Mouse (Mus musculus): Measurements from ENCODE around the gene Nlrp9a.
"Not testable (repeated sequence)": the region's sequence is repeated elsewhere in the genome, so short reads cannot be mapped to it uniquely, and the experiment has no call there.

Nlrp9a gene

DNA sequence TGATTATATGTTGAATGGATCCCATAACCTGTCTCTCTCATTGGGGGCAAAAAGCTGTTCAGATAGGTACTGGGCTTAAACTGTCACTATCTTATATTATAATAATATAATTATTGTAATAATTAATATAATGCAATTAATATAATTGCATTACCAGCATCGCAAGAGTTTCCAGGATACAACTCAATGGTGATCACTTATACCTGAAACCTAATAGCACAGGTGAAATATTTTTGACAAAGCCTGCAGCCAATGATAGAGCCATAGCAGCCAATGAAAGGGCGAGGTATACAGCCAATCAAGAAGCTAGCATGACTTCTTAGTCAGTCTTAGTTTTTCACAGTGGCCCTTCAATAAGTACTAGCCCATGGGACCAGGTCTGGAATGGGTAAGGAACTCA, at the start of gene Nlrp9a:
TSS of gene Nlrp9a (plus strand) at position 301 of the 400 bp plus-strand sequence.
- DNase-seq = not testable (repeated sequence)

DNA sequence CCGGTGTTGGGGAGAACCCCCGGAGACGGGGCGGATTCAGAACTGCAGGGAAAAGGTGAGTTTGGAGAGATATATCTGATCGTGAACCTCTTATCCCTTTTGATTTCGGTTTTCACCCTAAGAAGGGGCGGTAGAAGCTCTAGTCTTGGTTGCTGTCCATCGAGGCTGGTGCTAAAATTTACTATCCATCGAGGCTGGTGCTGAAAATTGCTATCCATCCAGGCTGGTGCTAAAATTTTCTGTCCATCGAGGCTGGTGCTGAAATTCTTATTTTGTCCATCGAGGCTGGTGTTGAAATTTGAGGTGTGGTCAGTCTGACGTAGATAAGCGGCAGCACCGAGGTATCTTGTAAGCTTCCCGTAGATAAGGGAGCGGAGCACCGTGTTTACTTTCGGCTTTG, 45.3 kb upstream of the Nlrp9a start:
- not testable (repeated sequence) for DNase-seq

DNA sequence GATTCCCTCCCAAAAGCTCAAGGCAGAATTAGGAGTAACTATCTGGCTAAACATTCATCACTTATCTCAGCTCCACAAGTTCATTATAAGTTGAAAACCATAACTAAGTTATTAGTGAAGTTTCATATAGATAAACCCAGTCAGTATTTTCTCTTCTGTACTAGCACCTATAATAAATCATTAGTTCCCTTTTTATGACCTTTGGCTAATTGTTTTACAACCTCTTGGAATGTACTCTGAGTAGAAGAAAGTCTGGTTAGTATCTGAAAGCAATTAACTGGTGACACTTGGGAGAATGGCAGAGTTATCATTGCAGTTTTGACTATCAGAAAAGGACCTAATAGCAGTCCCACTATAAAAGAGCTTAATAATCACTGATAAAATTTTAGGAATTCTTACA, 54.3 kb downstream of the Nlrp9a start:
- no peak for DNase-seq

DNA sequence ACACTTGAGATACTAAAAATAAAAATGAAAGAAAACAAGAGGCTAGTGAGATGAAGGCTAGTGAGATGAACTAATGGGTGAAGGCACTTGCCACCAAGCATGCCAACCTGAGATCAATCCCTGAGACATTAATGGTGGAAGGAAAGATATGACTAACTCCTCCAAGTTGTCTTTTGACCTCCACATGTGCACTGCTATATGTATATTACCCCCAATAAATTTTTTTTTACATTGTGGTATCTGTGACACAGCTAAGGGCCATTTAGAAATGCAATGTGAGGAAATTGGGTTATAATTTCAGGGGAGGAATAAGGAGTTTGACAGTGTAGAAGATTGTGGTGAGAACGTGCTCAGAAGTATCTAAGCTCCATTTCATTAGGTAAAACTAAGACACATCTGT, 55.0 kb downstream of the Nlrp9a start:
- DNase-seq = no peak

DNA sequence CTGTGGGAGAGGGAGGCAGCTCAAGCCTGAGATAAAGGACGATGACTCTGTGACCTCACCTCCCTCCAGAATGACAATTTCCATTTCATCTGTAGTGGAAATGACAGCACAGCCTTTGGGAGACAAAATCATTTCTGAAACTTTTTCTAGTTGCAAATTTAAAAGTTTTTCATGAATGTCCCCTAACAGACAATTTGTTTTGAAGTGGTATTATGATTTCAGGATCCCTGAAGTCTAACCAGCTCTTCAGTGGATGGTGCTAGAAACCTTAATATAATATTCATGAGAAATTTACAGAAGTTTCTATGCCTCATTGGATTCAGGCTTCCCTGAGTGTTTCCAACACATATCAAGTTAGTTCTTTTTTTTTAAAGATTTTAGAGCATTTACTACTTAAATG, 83.5 kb downstream of the Nlrp9a start, which contains the start of gene Vmn1r185:
TSS of gene Vmn1r185 (minus strand) at position 101 of the 400 bp plus-strand sequence.
- not testable (repeated sequence) for DNase-seq

Measured in cerebellum, adult 11-12 months (tissue).